Mouse (Mus musculus) cerebral cortex, adult 2 months (tissue): ENCODE data around the gene Thbs4.

ENCODE experiments used
- WGBS: fragments of 180-500 bp; shearing (Covaris S2); methylation state at CpG from one replicate; pipeline ENCODE4 v1.1.7; 2018; 5-methylcytosine and 5-hydroxymethylcytosine counted together

Thbs4 gene

DNA sequence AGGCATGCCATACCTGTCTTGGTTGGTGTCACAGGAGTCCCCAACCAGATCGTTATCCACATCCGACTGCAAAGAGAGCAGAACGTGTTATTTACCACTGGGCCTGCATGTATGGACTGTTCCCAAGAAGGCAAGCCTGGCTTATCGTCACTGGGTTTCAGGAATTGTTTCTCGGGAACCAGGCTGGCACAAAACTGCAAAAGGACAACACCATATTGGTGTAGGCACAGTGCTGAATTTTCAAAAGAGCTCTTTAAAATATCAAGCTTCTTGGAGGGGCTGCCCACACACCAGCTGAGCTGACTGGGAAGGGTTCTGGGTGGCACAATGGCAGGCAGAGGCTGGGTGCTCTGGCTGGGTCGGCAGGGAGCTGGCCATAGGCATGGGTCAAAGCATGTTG, 34.1 kb downstream of the Thbs4 start:
- WGBS = 44% methylated on average over 6 of the region's 6 CpGs

DNA sequence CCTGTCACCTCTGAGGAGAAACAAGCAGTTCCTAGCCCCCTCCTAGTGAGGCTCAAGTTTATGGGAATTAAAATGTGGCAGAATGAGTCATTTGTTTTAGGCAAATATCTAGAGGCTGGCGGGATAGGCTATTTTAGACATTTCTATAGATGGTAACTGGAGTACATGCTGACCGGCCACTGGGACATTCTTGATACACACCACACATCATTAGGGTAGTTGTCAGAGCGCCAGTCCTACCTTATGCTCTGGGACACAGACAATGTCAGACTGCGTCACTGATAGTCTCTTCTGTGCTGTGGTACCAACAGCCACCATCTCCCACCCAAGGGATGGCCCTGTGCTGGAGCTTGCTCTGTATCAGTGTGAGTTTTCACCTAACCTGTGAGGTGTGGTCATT, 35.5 kb downstream of the Thbs4 start:
- WGBS = 59% methylated on average over 4 of the region's 4 CpGs

DNA sequence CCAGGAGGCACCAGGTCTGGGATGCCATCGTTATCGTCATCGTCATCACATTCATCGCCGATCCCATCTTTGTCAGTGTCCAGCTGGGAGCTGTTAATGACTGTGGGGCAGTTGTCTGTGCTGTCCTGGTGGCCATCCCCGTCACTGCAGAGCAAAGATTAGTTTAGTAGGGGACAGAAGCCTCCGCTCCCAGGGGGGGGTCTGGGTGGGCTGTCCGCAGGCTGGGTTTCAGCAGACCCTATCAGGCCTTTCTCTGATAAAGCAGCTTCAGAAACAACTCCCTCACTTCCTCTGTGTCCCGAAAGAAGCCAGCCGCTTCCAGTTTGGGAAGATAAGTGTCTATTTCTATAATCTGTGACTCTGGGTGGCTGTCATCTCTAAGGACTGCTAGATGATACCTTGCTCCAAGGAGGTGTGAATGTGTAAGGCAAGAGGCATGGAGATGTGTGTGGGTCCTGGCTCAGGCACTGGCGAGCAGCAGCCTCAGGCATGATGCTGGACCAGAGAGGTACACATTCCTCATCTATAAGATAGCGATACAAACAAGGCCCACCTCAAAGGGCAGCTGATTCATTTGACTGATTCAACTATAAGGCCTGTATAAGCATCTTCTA, 36.5 kb downstream of the Thbs4 start:
- WGBS = 88% methylated on average over 12 of the region's 12 CpGs

DNA sequence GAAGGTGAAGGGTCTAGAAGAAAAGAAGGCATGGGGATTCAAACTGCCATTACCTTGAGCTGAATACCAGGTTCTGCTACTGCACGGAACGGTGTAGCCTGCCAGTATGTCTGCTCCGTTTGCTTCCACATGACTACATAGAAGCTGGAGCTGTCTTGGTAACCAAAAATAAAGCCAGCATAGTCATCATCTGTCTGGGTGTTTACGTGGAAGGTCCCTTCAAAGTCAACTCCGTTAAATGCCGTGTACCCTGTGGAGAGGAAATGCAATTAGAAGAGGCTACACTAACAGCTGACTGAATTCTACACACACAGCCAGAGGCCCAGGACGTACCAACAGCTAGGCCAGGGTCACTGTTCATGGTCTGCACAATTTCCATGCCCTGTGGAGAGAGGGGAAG, 39.6 kb downstream of the Thbs4 start:
- 47% methylated on average over 7 of the region's 7 CpGs for WGBS

DNA sequence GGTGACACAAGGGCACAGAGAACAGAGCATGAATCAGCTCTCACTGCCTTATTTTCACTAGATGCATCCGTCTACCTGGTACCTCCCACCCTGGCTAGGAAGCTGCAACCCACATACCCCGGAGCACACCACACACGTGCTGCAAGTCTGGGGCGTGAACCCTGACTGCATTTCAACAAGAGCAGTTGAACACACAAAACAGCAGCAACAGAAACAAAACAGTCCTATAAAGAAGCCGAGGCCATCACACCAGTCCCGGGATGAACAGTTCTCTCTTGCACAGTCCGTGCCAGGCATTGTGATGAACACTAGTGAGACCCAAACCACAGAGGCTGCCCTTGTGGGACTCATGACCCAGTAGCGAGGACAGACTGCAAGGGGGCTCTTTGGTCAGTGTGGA, 40.9 kb downstream of the Thbs4 start:
- 79% methylated on average over 8 of the region's 8 CpGs for WGBS

DNA sequence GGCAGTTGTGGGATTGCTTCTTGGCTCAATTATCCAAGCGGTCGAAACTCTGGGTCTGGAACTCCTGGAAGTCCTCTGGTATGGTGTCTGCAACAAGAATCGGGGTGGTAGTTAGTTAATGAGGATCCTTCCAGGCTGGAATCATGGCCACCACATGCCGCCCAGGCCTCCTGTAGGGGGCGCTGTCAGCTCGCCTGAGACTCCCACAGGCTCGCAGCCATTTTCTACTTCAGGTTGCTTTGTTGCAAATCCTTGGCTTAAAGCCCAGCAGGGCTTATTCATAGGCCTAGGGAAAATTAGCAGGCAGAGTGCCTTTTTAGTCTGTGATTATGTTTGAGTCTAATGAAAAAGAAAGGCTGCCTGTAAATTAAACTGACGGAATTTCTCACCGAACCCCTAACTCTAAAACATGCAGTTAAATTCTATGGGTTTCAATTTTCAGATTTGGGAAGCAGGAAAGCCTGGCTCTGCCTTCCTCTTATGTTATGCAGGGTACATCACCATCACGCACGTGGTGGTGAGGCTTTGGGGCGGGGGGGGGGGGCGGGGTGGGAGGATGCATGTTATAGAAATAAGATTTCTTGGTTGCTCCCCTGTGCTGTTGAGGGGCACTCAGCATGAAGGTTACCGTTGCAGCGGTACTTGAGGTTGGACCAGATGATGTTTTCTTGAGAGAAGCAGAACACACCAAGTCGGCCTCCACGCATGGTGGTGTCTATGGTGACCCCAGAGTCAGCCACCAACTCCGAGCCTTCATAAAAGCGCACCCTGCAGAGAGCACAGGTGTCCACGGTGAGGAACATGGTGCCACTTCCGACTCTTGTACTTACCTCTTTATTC, 42.7 kb downstream of the Thbs4 start:
- 33% methylated on average over 21 of the region's 21 CpGs for WGBS

DNA sequence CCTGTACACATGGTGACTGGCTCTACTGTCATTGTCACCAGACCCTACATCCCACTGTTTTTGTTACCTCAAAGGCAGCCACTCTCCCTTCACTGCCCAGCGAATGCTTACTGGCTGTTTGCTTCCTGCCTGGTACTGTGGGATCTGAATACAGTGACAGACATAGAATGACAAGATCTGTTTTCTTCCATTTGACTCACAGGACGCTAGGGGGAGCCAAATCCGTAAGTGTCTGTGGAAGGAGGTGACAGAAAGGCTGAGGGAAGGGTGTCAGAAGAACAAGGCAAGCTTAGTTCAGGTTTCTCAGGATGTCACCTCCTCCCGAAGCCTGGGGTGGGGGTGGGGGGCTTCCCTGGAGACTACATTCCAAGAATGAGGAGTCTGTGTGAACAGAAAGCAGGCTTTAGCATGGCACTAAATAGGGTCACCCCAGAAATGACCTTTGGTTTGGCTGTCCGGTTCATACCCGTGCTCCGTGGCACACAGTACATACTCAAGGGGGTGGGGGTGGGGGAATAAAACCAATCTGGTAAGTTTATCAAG, 43.6 kb downstream of the Thbs4 start:
- 3% methylated on average over 7 of the region's 7 CpGs for WGBS

DNA sequence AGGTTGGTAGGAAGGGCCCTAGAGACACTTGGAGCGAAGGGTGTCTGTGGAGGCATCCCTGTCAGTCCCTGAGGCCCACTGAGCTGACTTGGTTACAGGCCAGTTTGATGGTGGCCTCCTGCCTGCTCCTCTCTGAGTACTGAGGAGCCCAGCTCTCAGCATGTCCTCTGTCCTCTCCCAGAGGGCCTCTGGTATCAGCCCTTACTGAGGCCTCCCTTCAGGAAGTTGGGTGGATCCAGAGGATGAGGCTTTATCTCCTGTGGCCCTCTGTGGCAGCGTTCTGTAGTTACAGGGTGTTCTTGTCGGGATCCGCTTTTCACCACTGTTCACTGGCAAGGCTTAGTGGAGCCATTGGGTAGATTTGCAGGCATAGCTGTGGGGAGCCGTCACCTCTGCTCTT, 51.3 kb downstream of the Thbs4 start:
- WGBS = 93% methylated on average over 5 of the region's 5 CpGs

DNA sequence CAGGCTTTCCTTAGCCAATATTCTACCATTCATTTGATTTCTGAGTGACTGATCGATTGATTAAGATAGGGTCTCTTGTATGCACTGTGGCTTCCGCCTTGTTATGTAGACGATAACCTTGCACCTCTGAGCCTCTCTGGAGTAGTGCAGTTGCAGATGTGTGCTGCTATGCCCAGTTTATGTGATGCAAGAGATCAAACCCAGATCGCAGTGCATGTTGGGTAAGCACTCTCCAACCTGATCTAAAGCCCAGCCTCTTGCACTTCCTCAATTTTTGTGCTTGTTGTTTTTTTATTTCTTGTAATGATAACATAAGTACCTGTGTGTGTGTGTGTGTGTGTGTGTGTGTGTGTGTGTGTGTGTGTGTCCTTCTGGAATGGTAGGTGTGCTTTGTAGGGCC, 51.7 kb downstream of the Thbs4 start:
- WGBS = 97% methylated on average over 4 of the region's 4 CpGs

DNA sequence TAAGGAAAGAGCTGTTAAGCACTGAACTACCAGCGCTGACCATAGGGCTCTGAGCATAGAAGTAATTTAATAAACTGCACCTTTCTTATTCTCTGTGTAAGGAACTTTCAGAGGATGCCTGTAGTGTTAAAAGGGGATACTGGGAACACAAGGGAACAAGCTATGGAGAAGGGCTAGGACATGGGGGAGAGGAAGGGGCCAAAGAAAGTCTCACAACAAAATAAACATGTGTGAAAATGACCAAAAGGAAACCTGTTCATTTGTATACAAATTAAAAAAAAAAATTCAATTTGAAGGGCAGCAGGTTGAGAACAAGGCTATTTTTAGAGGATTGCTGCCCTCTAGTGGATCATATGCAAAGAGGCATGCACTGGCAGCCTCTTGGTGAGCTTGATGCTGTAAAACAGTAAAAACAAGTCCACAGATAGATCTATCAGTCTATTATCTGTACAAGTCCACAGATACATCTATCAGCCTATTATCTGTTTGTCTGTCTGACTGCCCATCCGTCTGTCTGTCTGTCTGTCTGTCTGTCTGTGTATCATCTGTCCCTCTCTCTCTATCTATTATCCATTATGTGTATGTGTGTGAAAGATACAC, 53.8 kb downstream of the Thbs4 start:
- 10% methylated on average over 2 of the region's 2 CpGs for WGBS

DNA sequence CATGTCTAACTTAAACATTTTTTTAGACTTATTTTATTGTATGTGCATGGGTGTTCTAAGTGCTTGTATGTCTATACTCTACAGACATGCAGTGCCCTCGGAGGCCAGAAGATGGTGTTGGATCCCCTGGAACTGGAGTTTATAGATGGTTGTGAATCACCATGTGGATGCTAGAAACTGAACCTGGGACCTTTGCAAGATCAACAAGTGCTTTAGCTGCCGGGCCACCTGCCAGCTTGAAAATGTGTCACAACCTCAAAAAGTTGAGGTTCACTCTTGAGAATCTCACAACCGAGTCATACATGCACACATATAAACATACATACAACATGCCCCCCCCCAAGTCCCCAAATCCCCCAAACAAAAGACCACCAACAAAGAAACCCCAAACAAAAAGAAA, 54.8 kb downstream of the Thbs4 start:
- 92% methylated on average over 3 of the region's 3 CpGs for WGBS

DNA sequence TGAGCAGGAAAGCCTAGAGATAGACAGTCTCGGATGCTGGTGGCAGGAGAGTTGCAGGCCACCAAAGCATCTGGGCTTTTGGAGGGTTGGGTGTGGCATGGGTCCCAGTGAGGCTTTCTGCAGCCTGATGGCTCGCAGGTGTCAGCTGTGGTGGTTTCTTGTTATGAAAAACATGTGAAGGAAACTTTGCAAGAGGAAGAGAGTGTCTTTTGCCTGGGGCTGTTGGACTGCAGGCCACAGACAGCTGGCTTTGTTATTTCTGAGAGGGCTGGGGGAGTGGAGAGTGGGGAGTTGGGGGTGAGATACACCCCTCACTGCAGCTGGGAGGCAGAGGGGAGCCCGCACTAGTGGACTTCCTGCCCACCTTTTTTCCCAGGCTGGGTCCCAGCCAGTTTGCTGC, 55.8 kb downstream of the Thbs4 start:
- WGBS = 81% methylated on average over 3 of the region's 3 CpGs

DNA sequence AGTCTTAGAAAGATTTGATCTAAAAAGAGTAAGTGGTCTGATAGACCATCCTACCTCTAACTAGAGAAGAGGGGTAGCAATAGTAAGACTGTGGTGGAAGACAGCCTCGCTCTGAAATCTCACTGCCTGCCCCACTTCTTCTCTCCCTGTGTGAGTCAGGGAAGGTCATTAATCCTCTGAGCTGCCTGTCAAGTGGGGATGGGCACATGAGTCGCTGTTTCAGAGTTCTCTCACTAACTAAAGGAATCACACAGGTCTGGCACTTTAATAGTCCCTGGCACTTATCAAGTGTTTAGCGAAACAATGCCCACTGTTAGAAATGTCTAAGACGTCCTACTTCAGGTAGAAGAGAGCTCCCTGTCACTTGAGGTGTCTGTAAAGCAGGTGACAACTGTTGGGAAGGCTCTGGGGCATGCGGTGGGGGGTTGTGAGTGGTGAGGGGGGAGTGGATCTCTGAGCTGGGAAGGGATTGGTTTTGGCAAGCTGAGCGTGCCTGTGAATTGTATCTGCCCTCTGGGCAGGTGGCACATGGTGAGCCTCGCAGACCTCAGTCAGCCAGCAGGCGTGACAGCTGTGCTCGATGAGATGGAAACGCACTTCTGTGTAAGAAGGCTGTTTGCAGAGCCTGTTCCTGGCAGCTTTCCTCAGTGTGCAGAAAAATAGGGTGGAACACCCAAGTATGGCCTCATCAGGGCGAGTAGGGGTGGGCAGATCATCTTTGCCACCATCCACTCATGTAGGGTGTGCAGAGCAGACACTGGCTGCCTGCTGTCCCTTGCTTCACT, 57.9 kb downstream of the Thbs4 start:
- WGBS = 42% methylated on average over 11 of the region's 11 CpGs

DNA sequence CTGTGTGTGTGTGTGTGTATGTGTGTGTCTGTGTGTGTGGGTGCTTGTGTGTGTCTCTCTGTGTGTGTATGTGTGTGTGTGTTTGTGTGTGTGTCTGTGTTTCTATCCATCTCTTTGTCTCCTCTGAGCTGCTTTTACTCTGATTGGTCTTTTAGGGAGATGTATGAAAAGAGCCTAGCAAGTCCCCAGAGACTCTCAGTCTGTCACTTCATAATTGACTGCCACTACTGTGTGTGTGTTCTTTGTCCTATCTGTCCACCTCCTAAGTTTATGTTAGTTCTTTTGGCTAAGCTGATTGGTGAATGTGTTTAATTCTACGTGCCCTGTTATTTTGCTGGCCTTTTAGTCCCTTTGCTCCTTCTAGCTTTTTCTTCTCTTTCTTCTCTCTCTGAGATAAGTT, 58.9 kb downstream of the Thbs4 start:
- 90% methylated on average over 1 of the region's 1 CpGs for WGBS

DNA sequence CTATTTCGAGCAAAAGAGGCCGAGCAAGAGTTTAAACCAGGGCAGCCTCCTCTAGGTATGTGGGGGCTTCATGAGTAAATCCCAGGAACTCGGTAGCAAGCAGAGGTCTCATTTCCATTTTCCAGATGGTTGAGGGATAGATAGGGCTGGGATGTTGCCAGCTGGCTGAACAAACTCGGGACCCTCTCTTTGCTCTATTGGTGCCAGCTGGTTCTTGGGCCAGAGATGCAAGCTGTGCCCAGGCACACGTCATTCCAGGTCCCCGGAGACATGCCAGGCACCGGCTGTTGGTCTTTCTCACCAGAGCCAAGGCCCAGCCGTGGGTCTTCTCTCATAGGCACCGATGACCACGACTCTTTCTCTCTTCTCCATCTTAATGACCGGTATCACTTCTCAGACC, 60.9 kb downstream of the Thbs4 start:
- 51% methylated on average over 11 of the region's 11 CpGs for WGBS

DNA sequence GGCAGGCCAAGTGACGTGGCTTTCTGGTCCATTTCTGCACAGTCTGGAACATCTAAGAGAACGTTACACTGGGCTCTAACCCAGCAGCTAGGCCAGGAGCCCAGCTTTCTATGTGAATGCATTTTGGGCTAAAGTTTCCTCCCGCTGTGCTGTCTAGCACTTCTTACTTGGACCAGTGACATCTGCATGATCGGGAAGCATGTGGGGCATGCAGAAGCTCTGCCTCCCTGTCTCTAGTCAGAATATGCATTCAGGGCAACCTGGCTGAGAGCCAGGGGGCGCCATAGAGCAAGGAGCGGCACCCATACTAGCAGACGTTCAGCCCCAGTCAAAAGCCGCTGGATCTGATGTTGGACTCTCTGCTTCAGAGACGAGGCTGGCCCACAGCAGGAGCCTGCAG, 61.4 kb downstream of the Thbs4 start:
- WGBS = 31% methylated on average over 9 of the region's 9 CpGs

DNA sequence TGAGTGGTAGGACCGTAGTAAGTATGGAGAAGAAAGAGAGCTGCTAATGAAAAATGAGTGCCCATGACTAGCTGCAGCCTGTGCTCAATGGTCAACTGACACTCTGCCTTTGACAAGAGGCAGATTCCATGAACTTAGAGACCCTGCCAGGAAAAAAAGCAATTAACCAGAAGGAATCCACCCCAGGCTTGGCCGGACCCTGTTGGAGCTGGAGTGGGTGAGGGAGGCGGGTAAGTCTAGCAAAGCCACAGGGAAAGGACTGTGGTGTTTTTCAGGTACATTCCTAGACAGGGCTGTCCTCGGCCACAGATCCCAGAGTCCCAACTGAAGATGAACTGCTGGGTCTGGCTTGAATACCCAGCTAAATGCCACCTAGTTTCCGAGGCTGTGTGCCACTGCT, 61.8 kb downstream of the Thbs4 start:
- WGBS = 68% methylated on average over 5 of the region's 5 CpGs

DNA sequence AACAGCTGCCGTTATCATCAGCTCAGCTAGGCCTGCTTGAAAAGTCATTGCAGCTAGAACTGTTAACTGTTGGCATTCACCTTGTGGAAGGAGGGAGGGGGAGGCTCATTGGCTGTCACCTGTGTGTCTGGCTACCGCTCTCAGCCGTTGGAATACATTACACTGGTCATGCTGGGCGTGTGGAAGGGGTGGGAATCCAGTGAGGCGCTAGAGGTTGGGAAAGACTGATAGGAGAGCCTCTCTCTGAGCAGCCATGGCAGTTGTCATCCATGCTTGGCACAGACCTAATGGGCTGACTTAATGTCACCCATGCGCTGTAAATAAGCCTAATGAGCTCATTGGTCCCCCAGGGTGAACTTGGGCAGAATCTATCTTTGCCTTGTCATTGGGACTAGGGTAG, 62.8 kb downstream of the Thbs4 start:
- WGBS = 88% methylated on average over 6 of the region's 6 CpGs

DNA sequence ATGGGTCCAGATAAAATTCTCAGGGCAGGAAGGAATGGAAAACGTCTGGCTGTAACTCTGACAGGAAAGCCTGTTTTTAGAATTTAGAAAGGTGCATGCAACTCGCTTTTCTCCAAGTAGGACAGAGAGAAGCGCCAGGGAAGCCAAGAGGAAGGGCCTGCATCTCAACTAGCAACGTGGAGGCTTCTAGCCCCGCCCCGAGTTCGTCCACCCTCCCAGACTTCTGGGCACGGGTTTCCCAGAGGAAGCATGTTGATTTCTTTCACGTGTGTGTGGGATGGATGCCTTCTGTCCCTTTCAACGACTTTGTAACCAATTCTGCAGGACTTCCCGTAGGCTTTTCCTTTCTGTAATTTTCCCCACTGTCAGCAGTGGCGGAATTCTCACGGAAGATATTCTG, 64.8 kb downstream of the Thbs4 start:
- 37% methylated on average over 13 of the region's 13 CpGs for WGBS

DNA sequence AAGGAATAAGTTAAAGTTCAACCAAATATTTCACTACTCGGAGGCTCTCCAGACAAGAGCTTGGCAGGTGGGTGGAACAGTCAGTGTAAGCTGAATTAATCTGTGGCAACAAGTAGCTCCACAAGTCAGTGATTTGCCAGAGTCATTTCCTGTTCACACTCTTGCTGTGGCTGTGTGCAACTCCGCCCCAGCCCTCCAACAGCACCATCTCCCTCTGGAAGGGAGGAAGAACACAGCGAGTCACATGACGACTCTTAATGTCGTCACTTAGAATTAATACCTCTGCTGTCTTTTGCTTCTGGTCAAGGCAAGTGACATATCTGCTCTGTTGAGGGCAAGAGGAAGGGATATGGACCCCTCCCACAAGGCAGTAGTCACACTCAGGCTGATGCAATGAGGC, 72.2 kb downstream of the Thbs4 start:
- 74% methylated on average over 5 of the region's 5 CpGs for WGBS

DNA sequence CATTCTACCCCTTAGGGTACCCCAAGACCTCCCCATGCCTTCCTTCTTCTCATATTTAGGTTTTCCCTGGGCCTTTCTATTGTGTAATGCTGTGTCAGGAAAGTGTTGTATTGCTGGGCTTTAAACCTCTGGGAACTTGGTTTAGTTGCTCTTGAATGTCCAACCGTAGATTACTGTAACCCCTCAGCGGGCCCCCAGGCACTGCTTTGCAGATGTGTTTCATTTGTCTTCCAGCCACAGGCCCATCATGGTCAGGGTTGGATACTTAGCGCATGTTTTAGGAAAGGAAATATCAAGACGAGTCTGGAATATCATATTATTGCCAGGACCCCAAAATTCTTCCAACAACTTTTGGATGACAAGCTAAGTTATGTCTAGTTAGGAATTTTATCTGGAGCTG, 73.6 kb downstream of the Thbs4 start:
- 93% methylated on average over 4 of the region's 4 CpGs for WGBS
